Mouse (Mus musculus) left cerebral cortex, postnatal 4 days (tissue): ENCODE measurements around the gene Usp17la. TPM values are rescaled to one million over a fixed set of nuclear protein-coding genes. Genes with fewer than 3 reads are reported as not detected.
"Not testable (repeated sequence)": the region's sequence is repeated elsewhere in the genome, so short reads cannot be mapped to it uniquely, and the experiment has no call there.

ENCODE experiments used
- DNase-seq: peaks from one replicate; pipeline ENCODE4 v3.0.0-alpha.2; 2022
- intact Hi-C: fragments of 180-260 bp; cut with DNase I; formaldehyde crosslinking; loops from one replicate; pipeline ENCODE4 v1.15.1; 2025
- total RNA-seq, 2 experiments: library from RNA; stranded (reverse); gene quantifications; 2 replicates each; pipeline ENCODE4 v1.2.3; 2021

Usp17la gene
- not detected for total RNA-seq

GRCm38 (mm10) chr7:104856709-104857108 is at the start of gene Usp17la:
Gene Usp17la, plus strand, starts transcription at chr7:104857009.
- DNase-seq, intact Hi-C loops: not testable (repeated sequence)

- intact Hi-C loops, DNase-seq: not testable (repeated sequence)
Observed at GRCm38 (mm10) chr7:104810335-104810734, 46.5 kb upstream of the Usp17la start.

GRCm38 (mm10) chr7:104842503-104842902 is 14.3 kb upstream of the Usp17la start, which contains the start of gene Usp17lb:
Gene Usp17lb, minus strand, starts transcription at chr7:104842603.
- intact Hi-C loops, result no loop called here
- no peak for DNase-seq

- intact Hi-C loops, result no loop called here
- no peak for DNase-seq
Observed at GRCm38 (mm10) chr7:104843731-104844287, 13.0 kb upstream of the Usp17la start.

- DNase-seq, intact Hi-C loops: not testable (repeated sequence)
Observed at GRCm38 (mm10) chr7:104851546-104851945, 5.3 kb upstream of the Usp17la start.

GRCm38 (mm10) chr7:104855248-104855750 is 1.5 kb upstream of the Usp17la start:
- DNase-seq, result no peak
- intact Hi-C loops, result no loop called here

GRCm38 (mm10) chr7:104857683-104858082 is 874 bp downstream of the Usp17la start:
- no peak for DNase-seq
- intact Hi-C loops, result no loop called here

- DNase-seq, result no peak
- intact Hi-C loops, result no loop called here
Observed at GRCm38 (mm10) chr7:104861381-104861780, 4.6 kb downstream of the Usp17la start.

- intact Hi-C loops, result no loop called here
Observed at GRCm38 (mm10) chr7:104877731-104878130, 20.9 kb downstream of the Usp17la start, which contains the start of gene Olfr665. Gene Olfr665, plus strand, starts transcription at chr7:104878031.

GRCm38 (mm10) chr7:104895852-104896251 is 39.0 kb downstream of the Usp17la start, which contains the start of gene Olfr666:
Gene Olfr666, minus strand, starts transcription at chr7:104895952.
- DNase-seq, result no peak
- intact Hi-C loops, result no loop called here

More at GRCm38 (mm10) chr7:104877731-104878130, 20.9 kb downstream of the Usp17la start, which contains the start of gene Olfr665:
- DNase-seq, result no peak

Other genes with a start within 250 kb of the Usp17la start
- under 1 TPM in 1 of 2 experiments, not detected in 1; 0.08 TPM for gene Olfr656, start 243.1 kb upstream of the Usp17la start, total RNA-seq
- gene Olfr657, start 232.2 kb upstream of the Usp17la start, total RNA-seq, result not detected
- gene Olfr658, start 209.7 kb upstream of the Usp17la start, total RNA-seq, result not detected
- gene Olfr659, start 190.3 kb upstream of the Usp17la start, total RNA-seq, result not detected
- gene Olfr661, start 170.5 kb upstream of the Usp17la start, total RNA-seq, result not detected
- not detected for gene Usp17le, start 79.5 kb upstream of the Usp17la start, total RNA-seq
- not detected for gene Usp17lb, start 14.4 kb upstream of the Usp17la start, total RNA-seq
- gene Olfr665, start 21.0 kb downstream of the Usp17la start, total RNA-seq, result not detected
- gene Olfr666, start 38.9 kb downstream of the Usp17la start, total RNA-seq, result not detected
- not detected for gene Olfr667, start 64.5 kb downstream of the Usp17la start, total RNA-seq
- gene Olfr668, start 71.0 kb downstream of the Usp17la start, total RNA-seq, result not detected
- not detected for gene Olfr669, start 77.2 kb downstream of the Usp17la start, total RNA-seq
- gene Olfr670, start 105.6 kb downstream of the Usp17la start, total RNA-seq, result not detected
- not detected for gene Olfr671, start 122.1 kb downstream of the Usp17la start, total RNA-seq
- gene Olfr672, start 145.0 kb downstream of the Usp17la start, total RNA-seq, result not detected
- not detected for gene Olfr675, start 171.5 kb downstream of the Usp17la start, total RNA-seq
- not detected for gene Olfr676, start 175.7 kb downstream of the Usp17la start, total RNA-seq
- not detected for gene Olfr677, start 194.4 kb downstream of the Usp17la start, total RNA-seq
- not detected for gene Olfr678, start 207.5 kb downstream of the Usp17la start, total RNA-seq
- gene Olfr679, start 224.2 kb downstream of the Usp17la start, total RNA-seq, result not detected
- gene Olfr680-ps1, start 235.8 kb downstream of the Usp17la start, total RNA-seq, result not detected